Mouse (Mus musculus) lung, adult 2 months (tissue): Measurements from ENCODE around the gene Tor1aip1.

ENCODE experiments used
- CTCF ChIP-seq: fragments of 200-500 bp; IDR thresholded peaks from 2 replicates; pipeline ENCODE4 v1.5.1; 2011; ENCODE audit warnings: mild to moderate bottlenecking, low read length, control low read depth; ENCODE audit not compliant: insufficient read depth
- POLR2A ChIP-seq: fragments of 200-500 bp; IDR thresholded peaks from 2 replicates; pipeline ENCODE4 v1.6.1; 2011; ENCODE audit warnings: low read depth, mild to moderate bottlenecking, control low read depth, low read length, borderline replicate concordance; ENCODE audit errors: extremely low read depth

DNA sequence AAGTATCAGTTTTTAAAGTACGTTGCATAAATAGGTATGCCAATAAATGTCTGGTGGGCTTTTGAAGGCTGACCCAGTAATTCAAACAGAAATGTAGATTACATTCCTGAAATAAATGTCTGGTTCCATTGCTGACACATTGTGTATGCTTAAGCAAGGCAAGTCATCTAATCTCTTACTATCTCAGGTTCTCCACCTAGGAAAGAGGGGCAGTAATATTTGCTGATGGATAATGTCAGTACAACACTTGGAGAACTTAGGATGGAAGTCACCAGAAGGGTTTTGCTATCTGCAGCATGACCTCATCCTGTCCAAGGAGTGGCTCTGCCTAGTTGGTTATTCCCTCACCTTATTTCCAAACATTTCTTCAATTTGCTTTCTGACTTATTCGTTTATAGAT, 41.8 kb downstream of the Tor1aip1 start:
- TF ChIP-seq POLR2A, result no peak
- no peak for TF ChIP-seq CTCF
